Mouse (Mus musculus) ovary, adult 18-20 months (tissue): ENCODE data around the gene Mbtps2.

Experiments used
- DNase-seq: peaks from one replicate; pipeline ENCODE4 v3.0.0; 2022; ENCODE audit warnings: low spot score, mixed read lengths

The Mbtps2 gene

GRCm38 (mm10) chrX:157501871-157502270, 96.6 kb downstream of the Mbtps2 start:
- no peak for DNase-seq

DNA sequence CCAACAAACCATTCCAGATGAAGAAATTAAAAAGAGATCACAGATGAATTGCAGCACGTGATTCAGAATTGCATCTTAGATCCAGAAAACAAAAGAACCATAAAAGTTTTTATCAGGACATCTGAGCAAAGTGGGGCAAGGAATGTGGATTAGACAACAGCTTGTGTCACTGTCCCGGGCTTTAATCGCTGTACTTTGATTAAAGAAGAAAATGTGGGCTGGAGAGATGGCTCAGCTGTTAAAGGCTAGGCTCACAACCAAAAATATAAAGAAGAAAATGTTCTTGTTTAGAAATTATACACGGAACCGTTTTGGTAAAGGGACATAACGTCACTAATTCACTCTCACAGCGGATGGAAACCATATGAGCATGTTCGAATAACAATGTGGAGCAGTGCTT, 98.5 kb downstream of the Mbtps2 start:
- no peak for DNase-seq

GRCm38 (mm10) chrX:157493159-157493558, 105.4 kb downstream of the Mbtps2 start:
- DNase-seq = no peak

DNA sequence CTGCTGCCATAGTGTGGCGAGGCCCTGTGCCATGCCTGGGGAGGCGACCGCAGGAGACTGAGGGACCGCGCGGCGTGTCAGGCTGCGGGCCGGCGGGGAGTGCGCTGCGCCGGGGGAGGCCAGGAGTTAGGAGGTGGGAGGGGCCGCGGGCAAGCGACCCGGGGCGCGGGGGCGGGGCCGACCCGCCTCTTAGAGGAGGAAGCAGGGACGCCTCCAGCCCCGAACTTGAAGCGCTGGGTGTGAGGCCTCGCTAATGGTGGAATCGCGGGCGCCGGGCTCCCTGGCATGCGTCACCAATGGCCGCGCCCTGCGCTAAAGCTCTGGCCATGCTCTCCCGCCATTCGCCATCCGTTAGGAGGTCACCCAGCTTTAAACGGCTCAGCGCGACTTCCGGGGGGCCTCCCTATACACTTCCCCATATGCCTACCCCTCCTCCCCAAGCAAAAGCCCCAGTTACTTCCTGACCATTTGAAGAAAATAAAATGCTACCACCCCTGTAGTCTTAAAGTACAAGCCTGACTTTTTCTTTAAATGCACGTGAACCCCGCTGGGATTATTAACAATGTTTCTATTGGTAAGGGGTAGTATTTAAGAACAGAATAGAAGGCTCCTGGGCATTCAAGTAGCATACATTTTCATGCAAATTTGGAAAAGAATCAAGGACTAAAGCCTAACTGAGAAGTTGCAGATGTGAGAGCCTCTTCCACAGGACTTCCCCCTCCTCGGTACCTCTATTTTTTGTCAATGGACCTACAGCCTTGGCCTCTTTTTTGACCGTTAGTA, 106.4 kb downstream of the Mbtps2 start, which contains the start of gene Sms:
Sms (minus strand) TSS at position 344 of the 783 bp plus-strand sequence.
- DNase-seq = peak; percentile 47

- DNase-seq = no peak
Observed at GRCm38 (mm10) chrX:157491145-157491935, 107.2 kb downstream of the Mbtps2 start.

- no peak for DNase-seq
Observed at GRCm38 (mm10) chrX:157490769-157491144, 107.8 kb downstream of the Mbtps2 start.

DNA sequence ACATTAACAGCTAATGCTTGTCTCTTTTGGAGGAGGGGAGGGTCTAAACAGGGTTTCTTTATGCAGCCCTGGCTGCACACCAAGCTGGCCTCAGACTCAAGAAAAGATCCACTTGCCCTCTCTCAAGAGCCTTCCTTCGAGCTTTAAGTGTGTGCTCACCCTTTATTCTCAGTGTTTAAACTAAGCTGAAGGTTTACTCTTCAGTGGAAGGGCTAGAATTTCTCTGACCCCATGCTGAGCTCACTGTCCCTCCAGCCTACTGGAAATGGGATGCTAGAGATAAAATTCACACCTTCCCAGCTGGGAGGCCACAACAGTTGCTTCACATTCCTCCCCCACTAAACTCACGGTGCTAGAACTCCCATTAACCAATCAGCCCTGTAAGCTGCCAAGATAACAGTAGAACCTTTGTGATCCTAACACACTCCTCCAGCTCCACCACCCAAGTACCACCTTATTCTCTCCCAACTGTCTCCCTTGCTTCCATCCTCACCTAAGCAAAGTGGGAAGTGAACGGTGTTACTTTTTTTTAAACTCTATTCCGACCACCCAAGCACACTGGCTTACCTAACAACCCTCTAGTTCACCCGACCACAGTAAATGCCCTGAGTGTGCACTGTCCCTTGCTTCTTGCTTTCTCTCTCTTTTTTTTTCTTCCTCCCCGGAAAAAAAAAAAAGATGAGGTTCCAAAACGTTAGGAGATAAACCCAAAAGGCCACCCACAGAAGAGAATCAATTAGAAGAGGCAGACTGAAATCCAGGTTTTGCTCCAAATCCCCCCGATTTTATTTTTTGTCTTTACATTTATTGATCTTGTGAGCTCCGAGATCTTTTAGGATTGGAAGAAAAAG, 108.4 kb downstream of the Mbtps2 start:
- no peak for DNase-seq

DNA sequence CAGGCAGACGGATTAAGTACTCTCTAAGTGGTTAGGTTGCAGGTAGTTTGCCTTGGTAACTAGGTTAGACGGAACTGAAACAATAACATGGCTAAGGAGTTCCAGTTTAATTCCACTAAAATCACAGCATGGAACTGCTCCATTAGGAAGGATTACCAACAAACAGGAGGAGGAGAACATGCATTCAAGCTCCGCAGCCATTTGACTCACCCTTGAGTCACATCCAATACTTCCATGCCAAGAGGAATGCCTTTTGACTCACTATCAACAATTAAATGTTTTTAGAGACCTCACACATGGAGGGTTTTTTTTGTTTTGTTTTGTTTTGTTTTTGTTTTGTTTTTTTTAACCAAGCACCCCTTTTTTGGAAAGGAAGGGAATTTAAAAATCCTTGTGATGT, 109.7 kb downstream of the Mbtps2 start:
- DNase-seq = no peak

GRCm38 (mm10) chrX:157486765-157487164, 111.8 kb downstream of the Mbtps2 start:
- DNase-seq = no peak
